Mouse (Mus musculus): ENCODE results near the gene Tpm1. TPM values are rescaled to one million over a fixed set of nuclear protein-coding genes. Genes with fewer than 3 reads are reported as not detected.
A peak's percentile ranks its signal among the peaks of the same experiment; 100 is the strongest.

The Tpm1 gene
- total RNA-seq (2014; fragmentation: Nextera tagmentation) (64.9 and 77.2 TPM in 2 replicates), total RNA-seq (2017) (88.4 and 108 TPM in 2 replicates)

- 0 out of 2 replicates have a peak, but pooled peaks have one; percentile 3 for ATAC-seq (replicated peaks; ENCODE audit: low FRiP score, low TSS enrichment, poor library complexity, severe bottlenecking)
Observed at GRCm38 (mm10) chr9:67049086-67049824, at the start of gene Tpm1. Tpm1 (minus strand) TSS chr9:67049406.

- ATAC-seq (replicated peaks; ENCODE audit: low FRiP score, low TSS enrichment, poor library complexity, severe bottlenecking): no peak
Observed at GRCm38 (mm10) chr9:67094371-67094770, 45.2 kb upstream of the Tpm1 start.

- ATAC-seq (replicated peaks; ENCODE audit: low FRiP score, low TSS enrichment, poor library complexity, severe bottlenecking): no peak
Observed at GRCm38 (mm10) chr9:67092210-67092609, 43.0 kb upstream of the Tpm1 start.

- ATAC-seq (replicated peaks; ENCODE audit: low FRiP score, low TSS enrichment, poor library complexity, severe bottlenecking): no peak
Observed at GRCm38 (mm10) chr9:67091598-67091997, 42.4 kb upstream of the Tpm1 start.

- ATAC-seq (replicated peaks; ENCODE audit: low FRiP score, low TSS enrichment, poor library complexity, severe bottlenecking): no peak
Observed at GRCm38 (mm10) chr9:67091151-67091550, 41.9 kb upstream of the Tpm1 start.

GRCm38 (mm10) chr9:67090633-67091045 is 41.4 kb upstream of the Tpm1 start:
- no peak for ATAC-seq (replicated peaks; ENCODE audit: low FRiP score, low TSS enrichment, poor library complexity, severe bottlenecking)

GRCm38 (mm10) chr9:67089167-67089566 is 40.0 kb upstream of the Tpm1 start:
- no peak for ATAC-seq (replicated peaks; ENCODE audit: low FRiP score, low TSS enrichment, poor library complexity, severe bottlenecking)

- no peak for ATAC-seq (replicated peaks; ENCODE audit: low FRiP score, low TSS enrichment, poor library complexity, severe bottlenecking)
Observed at GRCm38 (mm10) chr9:67083801-67084200, 34.6 kb upstream of the Tpm1 start.

GRCm38 (mm10) chr9:67081688-67082087 is 32.5 kb upstream of the Tpm1 start:
- ATAC-seq (replicated peaks; ENCODE audit: low FRiP score, low TSS enrichment, poor library complexity, severe bottlenecking): no peak

- ATAC-seq (replicated peaks; ENCODE audit: low FRiP score, low TSS enrichment, poor library complexity, severe bottlenecking): peak; percentile 82
Observed at GRCm38 (mm10) chr9:67077658-67078319, 28.6 kb upstream of the Tpm1 start.

- ATAC-seq (replicated peaks; ENCODE audit: low FRiP score, low TSS enrichment, poor library complexity, severe bottlenecking): no peak; the same call in 1 of the 2 replicates
Observed at GRCm38 (mm10) chr9:67077266-67077657, 28.1 kb upstream of the Tpm1 start.

- ATAC-seq (replicated peaks; ENCODE audit: low FRiP score, low TSS enrichment, poor library complexity, severe bottlenecking): no peak
Observed at GRCm38 (mm10) chr9:67072182-67072581, 23.0 kb upstream of the Tpm1 start.

GRCm38 (mm10) chr9:67071596-67071995 is 22.4 kb upstream of the Tpm1 start:
- no peak for ATAC-seq (replicated peaks; ENCODE audit: low FRiP score, low TSS enrichment, poor library complexity, severe bottlenecking)

GRCm38 (mm10) chr9:67071103-67071502 is 21.9 kb upstream of the Tpm1 start:
- no peak for ATAC-seq (replicated peaks; ENCODE audit: low FRiP score, low TSS enrichment, poor library complexity, severe bottlenecking)

GRCm38 (mm10) chr9:67066616-67067015 is 17.4 kb upstream of the Tpm1 start:
- no peak for ATAC-seq (replicated peaks; ENCODE audit: low FRiP score, low TSS enrichment, poor library complexity, severe bottlenecking)

- no peak for ATAC-seq (replicated peaks; ENCODE audit: low FRiP score, low TSS enrichment, poor library complexity, severe bottlenecking)
Observed at GRCm38 (mm10) chr9:67059714-67060113, 10.5 kb upstream of the Tpm1 start.

- no peak for ATAC-seq (replicated peaks; ENCODE audit: low FRiP score, low TSS enrichment, poor library complexity, severe bottlenecking)
Observed at GRCm38 (mm10) chr9:67058366-67058765, 9.2 kb upstream of the Tpm1 start.

GRCm38 (mm10) chr9:67050736-67051337 is 1.6 kb upstream of the Tpm1 start:
- no peak for ATAC-seq (replicated peaks; ENCODE audit: low FRiP score, low TSS enrichment, poor library complexity, severe bottlenecking)

- ATAC-seq (replicated peaks; ENCODE audit: low FRiP score, low TSS enrichment, poor library complexity, severe bottlenecking): no peak
Observed at GRCm38 (mm10) chr9:67049836-67050235, 630 bp upstream of the Tpm1 start.

- ATAC-seq (replicated peaks; ENCODE audit: low FRiP score, low TSS enrichment, poor library complexity, severe bottlenecking): no peak
Observed at GRCm38 (mm10) chr9:67048483-67049085, 622 bp downstream of the Tpm1 start.

Measured in megakaryocyte-erythroid progenitor cell, adult 5-6 weeks (primary cell).